Mouse (Mus musculus): ENCODE data around the gene Guca1a. TPM values are rescaled to one million over a fixed set of nuclear protein-coding genes. Genes with fewer than 3 reads are reported as not detected.
A peak's percentile ranks its signal among the peaks of the same experiment; 100 is the strongest.

Gene Guca1a
- polyA plus RNA-seq, 1 experiment from 2014 or later: 0.13 TPM

GRCm38 (mm10) chr17:47408558-47408898, 8.1 kb upstream of the Guca1a start:
- DNase-seq (ENCODE audit: low read depth, low spot score): no peak
- CTCF ChIA-PET: interaction anchor here (1.0 to 2.0 kb wide), 6 partner anchors 11 to 73 kb away, joined by 3 to 7 read pairs (median 5); no protein-coding TSS in a partner anchor
- POLR2A ChIA-PET: no interaction called here
- no peak for ATAC-seq
- TF ChIP-seq CTCF (IDR thresholded peaks at IDR 0.05): peak; percentile 84
- in situ Hi-C loops (cut with MboI; ENCODE audit: low pct_unique_long_range_greater_than_20kb): loop anchor here (5.0 kb wide), 1 partner anchor 74 kb away; no protein-coding TSS in a partner anchor
- no peaks in the 10 kb centered on the region for H3K27me3 ChIP-seq

GRCm38 (mm10) chr17:47407717-47408557, 7.6 kb upstream of the Guca1a start:
- ChIA-PET CTCF (interaction anchor here (1.0 to 2.0 kb wide), 7 partner anchors 12 to 79 kb away, joined by 3 to 7 read pairs (median 5); no protein-coding TSS in a partner anchor), POLR2A (no interaction called here)
- H3K27me3 ChIP-seq: no peaks in the 10 kb centered on the region
- DNase-seq (ENCODE audit: low read depth, low spot score) (no peak), ATAC-seq (no peak)
- in situ Hi-C loops (cut with MboI; ENCODE audit: low pct_unique_long_range_greater_than_20kb): loop anchor here (5.0 kb wide), 1 partner anchor 74 kb away; no protein-coding TSS in a partner anchor
- no peak for TF ChIP-seq CTCF (IDR thresholded peaks at IDR 0.05)

GRCm38 (mm10) chr17:47399091-47399490, 1.3 kb downstream of the Guca1a start:
- no peak for TF ChIP-seq CTCF (IDR thresholded peaks at IDR 0.05)
- ChIA-PET CTCF (no interaction called here), POLR2A (no interaction called here)
- peaks cover 3% of the 10 kb centered on the region for H3K27me3 ChIP-seq
- DNase-seq (ENCODE audit: low read depth, low spot score) (no peak), ATAC-seq (no peak)
- in situ Hi-C loops (cut with MboI; ENCODE audit: low pct_unique_long_range_greater_than_20kb): no loop called here

GRCm38 (mm10) chr17:47395376-47395913, 4.9 kb downstream of the Guca1a start:
- in situ Hi-C loops (cut with MboI; ENCODE audit: low pct_unique_long_range_greater_than_20kb): no loop called here
- ChIA-PET CTCF (interaction anchor here (1.0 to 1.8 kb wide), 4 partner anchors 9 to 86 kb away, joined by 4 to 6 read pairs (median 4); no protein-coding TSS in a partner anchor), POLR2A (interaction anchor here (0.6 to 1.1 kb wide), 2 partner anchors 80 to 85 kb away, joined by 3 to 4 read pairs; no protein-coding TSS in a partner anchor)
- ATAC-seq: no peak
- peaks cover 3% of the 10 kb centered on the region for H3K27me3 ChIP-seq
- DNase-seq (ENCODE audit: low read depth, low spot score): no peak
- no peak for TF ChIP-seq CTCF (IDR thresholded peaks at IDR 0.05)

GRCm38 (mm10) chr17:47394223-47394869, 6.0 kb downstream of the Guca1a start:
- CTCF ChIA-PET: no interaction called here
- H3K27me3 ChIP-seq: peaks cover 3% of the 10 kb centered on the region
- no peak for ATAC-seq
- POLR2A ChIA-PET: interaction anchor here (1.1 kb wide), 1 partner anchor 82 kb away, joined by 3 read pairs; no protein-coding TSS in a partner anchor
- DNase-seq (ENCODE audit: low read depth, low spot score): no peak
- no peak for TF ChIP-seq CTCF (IDR thresholded peaks at IDR 0.05)
- in situ Hi-C loops (cut with MboI; ENCODE audit: low pct_unique_long_range_greater_than_20kb): no loop called here

GRCm38 (mm10) chr17:47386649-47387048, 13.7 kb downstream of the Guca1a start:
- ATAC-seq (no peak), DNase-seq (ENCODE audit: low read depth, low spot score) (no peak)
- ChIA-PET POLR2A (no interaction called here), CTCF (interaction anchor here (0.9 to 2.2 kb wide), 6 partner anchors 9 to 125 kb away, joined by 3 to 9 read pairs (median 4); no protein-coding TSS in a partner anchor)
- in situ Hi-C loops (cut with MboI; ENCODE audit: low pct_unique_long_range_greater_than_20kb): no loop called here
- no peak for TF ChIP-seq CTCF (IDR thresholded peaks at IDR 0.05)
- no peaks in the 10 kb centered on the region for H3K27me3 ChIP-seq

- no peaks in the 10 kb centered on the region for H3K27me3 ChIP-seq
- DNase-seq (ENCODE audit: low read depth, low spot score) (no peak), ATAC-seq (no peak)
- in situ Hi-C loops (cut with MboI; ENCODE audit: low pct_unique_long_range_greater_than_20kb): no loop called here
- ChIA-PET CTCF (interaction anchor here (1.9 to 2.2 kb wide), 2 partner anchors 10 to 96 kb away, joined by 5 to 9 read pairs; no protein-coding TSS in a partner anchor), POLR2A (no interaction called here)
- TF ChIP-seq CTCF (IDR thresholded peaks at IDR 0.05): no peak
These were observed 15.2 kb downstream of the Guca1a start, which contains the start of gene Guca1b for GRCm38 (mm10) chr17:47385145-47385544. Gene Guca1b, plus strand, starts transcription at chr17:47385393.

- ChIA-PET CTCF (no interaction called here), POLR2A (no interaction called here)
- TF ChIP-seq CTCF (IDR thresholded peaks at IDR 0.05): no peak
- no peak for DNase-seq (ENCODE audit: low read depth, low spot score)
- no peaks in the 10 kb centered on the region for H3K27me3 ChIP-seq
- no peak for ATAC-seq
- in situ Hi-C loops (cut with MboI; ENCODE audit: low pct_unique_long_range_greater_than_20kb): no loop called here
These were observed 16.3 kb downstream of the Guca1a start for GRCm38 (mm10) chr17:47384064-47384463.

GRCm38 (mm10) chr17:47383266-47383665, 17.1 kb downstream of the Guca1a start:
- DNase-seq (ENCODE audit: low read depth, low spot score) (no peak), ATAC-seq (no peak)
- no peak for TF ChIP-seq CTCF (IDR thresholded peaks at IDR 0.05)
- no peaks in the 10 kb centered on the region for H3K27me3 ChIP-seq
- ChIA-PET POLR2A (interaction anchor here (0.5 kb wide), 1 partner anchor 231 kb away, joined by 3 read pairs; no protein-coding TSS in a partner anchor), CTCF (interaction anchor here (1.7 kb wide), 1 partner anchor 13 kb away, joined by 4 read pairs; no protein-coding TSS in a partner anchor)
- in situ Hi-C loops (cut with MboI; ENCODE audit: low pct_unique_long_range_greater_than_20kb): no loop called here

- in situ Hi-C loops (cut with MboI; ENCODE audit: low pct_unique_long_range_greater_than_20kb): no loop called here
- POLR2A ChIA-PET: interaction anchor here (0.6 kb wide), 2 partner anchors 91 to 523 kb away, joined by 3 read pairs; no protein-coding TSS in a partner anchor
These were observed 18.5 kb downstream of the Guca1a start for GRCm38 (mm10) chr17:47381917-47382316.

More at GRCm38 (mm10) chr17:47381917-47382316, 18.5 kb downstream of the Guca1a start:
- peak; percentile 69 for ATAC-seq
- CTCF ChIA-PET: interaction anchor here (1.1 to 1.7 kb wide), 5 partner anchors 10 to 94 kb away, joined by 3 to 5 read pairs (median 4); no protein-coding TSS in a partner anchor
- no peak for TF ChIP-seq CTCF (IDR thresholded peaks at IDR 0.05)
- DNase-seq (ENCODE audit: low read depth, low spot score): peak; percentile 72
- no peaks in the 10 kb centered on the region for H3K27me3 ChIP-seq

Data from Patski (cell line).